Mouse (Mus musculus) liver, embryonic 13.5 days (tissue): ENCODE results near the gene Apoh. TPM values are rescaled to one million over a fixed set of nuclear protein-coding genes. Genes with fewer than 3 reads are reported as not detected.

ENCODE experiments used
- ATAC-seq: fragments of 200-750 bp; cut with Nextera tagmentation; 2 replicates; pipeline ENCODE4 v1.8.0; 2017; ENCODE audit warnings: low read depth, mild to moderate bottlenecking, moderate number of reproducible peaks, moderate library complexity
- DNase-seq: peaks from one replicate; pipeline ENCODE4 v3.0.0; 2022
- H3K27ac ChIP-seq: fragments of 300-500 bp; sonication (generic); 2 replicates; pipeline ENCODE4 v1.5.1; 2015; ENCODE audit warnings: moderate library complexity, mild to moderate bottlenecking, inconsistent platforms
- H3K27me3 ChIP-seq: fragments of 300-500 bp; sonication (generic); 2 replicates; pipeline ENCODE4 v1.6.1; 2015; ENCODE audit warnings: mild to moderate bottlenecking, inconsistent platforms
- H3K36me3 ChIP-seq: fragments of 300-500 bp; sonication (generic); 2 replicates; pipeline ENCODE4 v1.6.1; 2015; ENCODE audit warnings: mild to moderate bottlenecking, inconsistent platforms
- H3K4me1 ChIP-seq: fragments of 300-500 bp; sonication (generic); replicated peaks from 2 replicates; pipeline ENCODE4 v1.6.1; 2015; ENCODE audit warnings: inconsistent platforms
- H3K4me2 ChIP-seq: fragments of 300-500 bp; sonication (generic); 2 replicates; pipeline ENCODE4 v1.6.1; 2015; ENCODE audit warnings: inconsistent platforms, mild to moderate bottlenecking, moderate library complexity
- H3K4me3 ChIP-seq: fragments of 300-500 bp; sonication (generic); replicated peaks from 2 replicates; pipeline ENCODE4 v1.5.1; 2015; ENCODE audit warnings: mild to moderate bottlenecking, inconsistent platforms
- H3K9ac ChIP-seq: fragments of 300-500 bp; sonication (generic); 2 replicates; pipeline ENCODE4 v1.6.1; 2015; ENCODE audit warnings: mild to moderate bottlenecking, inconsistent platforms
- H3K9me3 ChIP-seq: fragments of 300-500 bp; sonication (generic); replicated peaks from 2 replicates; pipeline ENCODE4 v1.6.1; 2016; ENCODE audit warnings: inconsistent platforms
- WGBS: fragments of 180-500 bp; shearing (Covaris S2); methylation state at CpG from one replicate; pipeline ENCODE4 v1.1.7; 2015; ENCODE audit not compliant: insufficient replicate concordance; 5-methylcytosine and 5-hydroxymethylcytosine counted together
- polyA plus RNA-seq: library from polyadenylated mRNA; unstranded; fragments of >200 nt; fragmentation: Nextera tagmentation; extraction: Ambion mirVana; gene quantifications from 2 replicates; pipeline ENCODE4 v1.2.1, GENCODE M21; 2015

Gene Apoh
- polyA plus RNA-seq, 1 experiment from 2014 or later, result 128 TPM

GRCm38 (mm10) chr11:108384920-108385665 lies 41.9 kb downstream of the Apoh start:
- no peak overlapping the region for H3K4me3 ChIP-seq
- ATAC-seq (no peak), DNase-seq (no peak)
- H3K9ac ChIP-seq, result no peak overlapping the region
- H3K4me1 ChIP-seq, result no peaks in the 10 kb centered on the region
- no peaks in the 10 kb centered on the region for H3K27me3 ChIP-seq
- no peak overlapping the region for H3K4me2 ChIP-seq
- H3K27ac ChIP-seq, result no peak overlapping the region
- 50% methylated on average over 4 of the region's 4 CpGs for WGBS
- H3K9me3 ChIP-seq, result no peaks in the 10 kb centered on the region
- no peaks in the 10 kb centered on the region for H3K36me3 ChIP-seq

GRCm38 (mm10) chr11:108385666-108386024 lies 42.5 kb downstream of the Apoh start:
- no peak for ATAC-seq
- H3K27ac ChIP-seq, result no peak overlapping the region
- H3K27me3 ChIP-seq, result no peaks in the 10 kb centered on the region

GRCm38 (mm10) chr11:108395061-108395460 lies 51.9 kb downstream of the Apoh start:
- H3K9ac ChIP-seq, result no peak overlapping the region

More at GRCm38 (mm10) chr11:108385666-108386024, 42.5 kb downstream of the Apoh start:
- WGBS, result 55% methylated on average over 1 of the region's 1 CpGs
- H3K4me3 ChIP-seq, result no peak overlapping the region
- no peaks in the 10 kb centered on the region for H3K36me3 ChIP-seq
- DNase-seq, result no peak
- no peaks in the 10 kb centered on the region for H3K4me1 ChIP-seq
- no peak overlapping the region for H3K9ac ChIP-seq
- no peak overlapping the region for H3K4me2 ChIP-seq
- H3K9me3 ChIP-seq, result no peaks in the 10 kb centered on the region

GRCm38 (mm10) chr11:108396076-108396829 lies 53.1 kb downstream of the Apoh start:
- H3K4me3 ChIP-seq, result peak overlapping the region; percentile 30

More at GRCm38 (mm10) chr11:108395061-108395460, 51.9 kb downstream of the Apoh start:
- no peak for DNase-seq
- peak; percentile 50; the same call in 1 of the 2 replicates for ATAC-seq
- Histone ChIP-seq H3K4me3 (peak overlapping the region; percentile 30), H3K27ac (peak overlapping the region; percentile 35; the same call in 1 of the 2 replicates), H3K4me1 (no peaks in the 10 kb centered on the region), H3K27me3 (no peaks in the 10 kb centered on the region), H3K36me3 (0 out of 2 replicates have a peak, but pooled peaks cover 4% of the 10 kb centered on the region), H3K4me2 (0 out of 2 replicates have a peak overlapping the region, but pooled peaks have one; percentile 23), H3K9me3 (no peaks in the 10 kb centered on the region)
- 76% methylated on average over 9 of the region's 9 CpGs for WGBS

GRCm38 (mm10) chr11:108409876-108410644 lies 66.9 kb downstream of the Apoh start:
- WGBS, result 65% methylated on average over 7 of the region's 9 CpGs
- H3K27ac ChIP-seq, result no peak overlapping the region
- no peaks in the 10 kb centered on the region for H3K9me3 ChIP-seq
- no peak for ATAC-seq
- 0 out of 2 replicates have a peak, but pooled peaks cover 2% of the 10 kb centered on the region for H3K36me3 ChIP-seq
- no peaks in the 10 kb centered on the region for H3K27me3 ChIP-seq
- H3K4me3 ChIP-seq, result no peak overlapping the region
- H3K4me1 ChIP-seq, result no peaks in the 10 kb centered on the region
- no peak for DNase-seq
- H3K9ac ChIP-seq, result no peak overlapping the region
- H3K4me2 ChIP-seq, result no peak overlapping the region

More at GRCm38 (mm10) chr11:108396076-108396829, 53.1 kb downstream of the Apoh start:
- Histone ChIP-seq H3K27ac (0 out of 2 replicates have a peak overlapping the region, but pooled peaks have one; percentile 8), H3K36me3 (0 out of 2 replicates have a peak, but pooled peaks cover 4% of the 10 kb centered on the region), H3K27me3 (no peaks in the 10 kb centered on the region), H3K9me3 (no peaks in the 10 kb centered on the region), H3K4me1 (no peaks in the 10 kb centered on the region), H3K4me2 (peak overlapping the region; percentile 23), H3K9ac (no peak overlapping the region; the same call in 1 of the 2 replicates)
- DNase-seq, result no peak
- ATAC-seq, result no peak
- WGBS, result 58% methylated on average over 7 of the region's 7 CpGs

- DNase-seq (no peak), ATAC-seq (no peak)
- Histone ChIP-seq H3K9me3 (no peaks in the 10 kb centered on the region), H3K36me3 (no peaks in the 10 kb centered on the region), H3K4me1 (no peaks in the 10 kb centered on the region), H3K27ac (no peak overlapping the region), H3K4me2 (no peak overlapping the region), H3K4me3 (no peak overlapping the region), H3K9ac (no peak overlapping the region), H3K27me3 (no peaks in the 10 kb centered on the region)
- WGBS, result 72% methylated on average over 1 of the region's 1 CpGs
Observed at GRCm38 (mm10) chr11:108416360-108416759, 73.2 kb downstream of the Apoh start.

GRCm38 (mm10) chr11:108418540-108418939 lies 75.4 kb downstream of the Apoh start:
- no peaks in the 10 kb centered on the region for H3K36me3 ChIP-seq
- 29% methylated on average over 1 of the region's 1 CpGs for WGBS
- no peak for DNase-seq

GRCm38 (mm10) chr11:108419242-108419641 lies 76.1 kb downstream of the Apoh start:
- Histone ChIP-seq H3K27me3 (peaks cover 12% of the 10 kb centered on the region), H3K4me1 (peaks cover 4% of the 10 kb centered on the region; the same call in 1 of the 2 replicates), H3K9ac (no peak overlapping the region), H3K36me3 (no peaks in the 10 kb centered on the region), H3K4me2 (no peak overlapping the region), H3K4me3 (no peak overlapping the region), H3K9me3 (no peaks in the 10 kb centered on the region), H3K27ac (no peak overlapping the region)
- WGBS, result 63% methylated on average over 6 of the region's 6 CpGs
- DNase-seq (no peak), ATAC-seq (no peak)

More at GRCm38 (mm10) chr11:108418540-108418939, 75.4 kb downstream of the Apoh start:
- Histone ChIP-seq H3K9ac (no peak overlapping the region), H3K4me1 (no peaks in the 10 kb centered on the region), H3K4me2 (no peak overlapping the region), H3K27me3 (peaks cover 6% of the 10 kb centered on the region; the same call in 1 of the 2 replicates), H3K4me3 (no peak overlapping the region), H3K27ac (no peak overlapping the region), H3K9me3 (no peaks in the 10 kb centered on the region)
- no peak for ATAC-seq

GRCm38 (mm10) chr11:108420751-108421150 lies 77.6 kb downstream of the Apoh start:
- Histone ChIP-seq H3K4me1 (peaks cover 18% of the 10 kb centered on the region), H3K9me3 (no peaks in the 10 kb centered on the region), H3K4me3 (no peak overlapping the region), H3K36me3 (no peaks in the 10 kb centered on the region), H3K27ac (no peak overlapping the region), H3K4me2 (no peak overlapping the region), H3K9ac (no peak overlapping the region), H3K27me3 (peaks cover 26% of the 10 kb centered on the region)
- WGBS, result 46% methylated on average over 4 of the region's 4 CpGs
- DNase-seq, result no peak
- ATAC-seq, result no peak

- no peaks in the 10 kb centered on the region for H3K9me3 ChIP-seq
- H3K9ac ChIP-seq, result no peak overlapping the region
- DNase-seq (no peak), ATAC-seq (no peak)
- peaks cover 18% of the 10 kb centered on the region for H3K4me1 ChIP-seq
- H3K36me3 ChIP-seq, result no peaks in the 10 kb centered on the region
- H3K27me3 ChIP-seq, result peaks cover 32% of the 10 kb centered on the region
- H3K4me2 ChIP-seq, result no peak overlapping the region
- no peak overlapping the region for H3K4me3 ChIP-seq
- WGBS, result 61% methylated on average over 7 of the region's 7 CpGs
- no peak overlapping the region for H3K27ac ChIP-seq
Observed at GRCm38 (mm10) chr11:108423221-108423620, 80.1 kb downstream of the Apoh start.

- H3K4me1 ChIP-seq, result peaks cover 18% of the 10 kb centered on the region
- peaks cover 32% of the 10 kb centered on the region for H3K27me3 ChIP-seq
- peak overlapping the region; percentile 77 for H3K4me2 ChIP-seq
- DNase-seq (no peak), ATAC-seq (no peak)
- no peak overlapping the region for H3K27ac ChIP-seq
- no peaks in the 10 kb centered on the region for H3K36me3 ChIP-seq
- H3K4me3 ChIP-seq, result peak overlapping the region; percentile 66; the same call in 1 of the 2 replicates
- WGBS, result 22% methylated on average over 5 of the region's 5 CpGs
- no peaks in the 10 kb centered on the region for H3K9me3 ChIP-seq
- no peak overlapping the region for H3K9ac ChIP-seq
Observed at GRCm38 (mm10) chr11:108424111-108424510, 81.0 kb downstream of the Apoh start.
